Mouse (Mus musculus): ENCODE data around the gene Mical3.

DNA sequence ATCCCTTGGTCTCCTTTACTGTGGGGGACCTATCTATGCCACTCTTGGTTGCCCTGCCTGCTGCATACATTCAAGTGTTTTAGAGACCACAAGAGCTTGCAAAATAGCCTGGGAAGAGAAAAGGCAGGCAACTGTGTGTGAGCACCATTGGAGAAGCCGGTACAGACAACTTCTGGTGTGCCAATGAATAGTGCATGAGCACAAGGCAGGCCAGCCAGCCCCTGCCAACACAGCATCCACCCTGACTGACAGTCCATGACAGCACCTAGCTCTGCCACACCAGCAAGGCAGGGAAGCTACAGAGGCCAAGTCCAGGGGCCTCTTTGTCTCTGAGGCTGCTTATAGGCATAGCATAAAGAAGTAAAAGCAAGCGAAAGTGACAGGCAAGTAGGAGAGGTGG lies 28.7 kb downstream of the Mical3 start:
- TF ChIP-seq CTCF (IDR thresholded peaks at IDR 0.05; ENCODE audit: borderline replicate concordance, extremely low read depth, insufficient read depth, insufficient read length) (no peak), POLR2A (IDR thresholded peaks at IDR 0.05; ENCODE audit: borderline replicate concordance, extremely low read depth, insufficient read depth, insufficient read length, poor library complexity, severe bottlenecking) (no peak)

All from brain, embryonic 14.5 days (tissue).